ENCODE assay signal across 32 mouse cellular contexts in the genomic region with DNA sequence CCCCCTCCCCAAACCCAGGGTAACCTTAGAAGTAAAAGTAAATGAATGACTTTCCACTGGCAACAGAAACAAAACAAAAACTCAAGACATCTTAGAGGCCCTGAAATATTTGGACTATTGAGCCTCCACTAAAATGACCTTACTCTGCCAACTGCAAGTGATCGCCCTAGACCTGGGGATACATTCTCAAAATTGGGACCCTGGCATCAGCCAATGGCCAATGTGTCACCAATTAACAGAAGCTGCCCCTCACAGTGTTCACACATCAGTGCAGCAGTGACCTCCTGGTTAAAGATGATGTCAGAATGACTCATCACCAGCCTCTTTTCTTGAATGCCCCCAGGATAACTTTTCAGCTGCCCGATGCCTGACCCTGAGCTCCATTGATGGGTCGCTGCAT. TPM values are rescaled to one million over a fixed set of nuclear protein-coding genes. Genes with fewer than 3 reads are reported as not detected.
DNase-seq lines count a peak whose midpoint lies in the region; ATAC-seq and TF ChIP-seq lines count a peak whose summit lies in the region.
"Had no signal": no experiment of that assay in that cellular context is flagged by ENCODE, and none has a peak within 500 bp of the region (broad histone marks: within the 10 kb centered on the region; RNA-seq: fewer than 3 reads in every experiment).

No protein-coding gene starts in this region.

- peak; percentile 27; the same call in 1 of the 2 replicates for ATAC-seq in kidney, postnatal 0 days (replicated peaks; ENCODE audit: low FRiP score, low read depth)
- ATAC-seq: CD4-positive, CD25-positive, alpha-beta regulatory T cell, adult 4 months; forebrain, embryonic 14.5 days; forebrain, postnatal 0 days; hindbrain, embryonic 16.5 days had no signal

- H3K27ac ChIP-seq in kidney, adult 2 months (ENCODE audit: insufficient read depth, low read depth, low read length) = peak overlapping the region; percentile 45; the same call in 1 of the 2 replicates
- H3K27ac ChIP-seq in kidney, postnatal 0 days = no peak overlapping the region
- H3K27ac ChIP-seq: embryonic facial prominence, embryonic 12.5 days; embryonic facial prominence, embryonic 15.5 days; gastrocnemius, adult 2 months; heart, embryonic 15.5 days; hindbrain, embryonic 10.5 days; hindbrain, embryonic 13.5 days had no signal

- H3K36me3 ChIP-seq in kidney, adult 2 months (ENCODE audit: control insufficient read depth, insufficient read depth, low read length) = no peaks in the 10 kb centered on the region
- H3K36me3 ChIP-seq in kidney, postnatal 0 days (ENCODE audit: insufficient read depth, low read length) = no peaks in the 10 kb centered on the region
- H3K36me3 ChIP-seq: embryonic facial prominence, embryonic 12.5 days; embryonic facial prominence, embryonic 15.5 days; heart, embryonic 12.5 days; heart, embryonic 15.5 days; hindbrain, embryonic 10.5 days; hindbrain, embryonic 13.5 days had no signal

- no peak overlapping the region for H3K4me2 ChIP-seq in kidney, postnatal 0 days (ENCODE audit: low read length)
- H3K4me2 ChIP-seq: embryonic facial prominence, embryonic 12.5 days; embryonic facial prominence, embryonic 15.5 days; heart, embryonic 12.5 days; heart, embryonic 15.5 days; hindbrain, embryonic 13.5 days had no signal

- peak; percentile 83 for DNase-seq in kidney, adult 2 months
- DNase-seq in kidney, adult 18-20 months = no peak
- DNase-seq in kidney, postnatal 0 days (ENCODE audit: low spot score) = no peak
- DNase-seq in kidney, postnatal 4 days = no peak
- DNase-seq in 3T3-L1 (ENCODE audit: low read depth, low spot score) (peak; percentile 44), NIH3T3 (ENCODE audit: low read depth) (peak; percentile 20)
- no peak for DNase-seq in thymus, postnatal 14 days
- DNase-seq: adrenal gland, adult 2 months; adrenal gland, postnatal 14 days; cerebellum, adult 11 months; cerebellum, adult 2 months; cerebellum, adult 9-11 months; cerebellum, postnatal 25 days; forebrain, postnatal 0 days; gastrocnemius, adult 2 months; gastrocnemius, postnatal 14 days; heart, adult 18-20 months; heart, postnatal 10 days; heart, postnatal 36 days had no signal

- 62% methylated on average over 3 of the region's 3 CpGs for WGBS in kidney, adult 2 months
- 83% methylated on average over 3 of the region's 3 CpGs for WGBS in kidney, postnatal 0 days

- no peak for TF ChIP-seq CTCF in kidney, adult 2 months (conservative IDR thresholded peaks at IDR 0.05; ENCODE audit: insufficient read depth, insufficient read length, low read depth, low read length)
- TF ChIP-seq CTCF in kidney, postnatal 0 days (IDR thresholded peaks at IDR 0.05; ENCODE audit: low read depth) = no peak

- no peak for TF ChIP-seq POLR2A in kidney, adult 2 months (IDR thresholded peaks at IDR 0.05; ENCODE audit: low read depth, low read length)

- no peak overlapping the region for H3K9ac ChIP-seq in kidney, postnatal 0 days (ENCODE audit: low read depth, low read length)
- H3K9ac ChIP-seq: embryonic facial prominence, embryonic 12.5 days; embryonic facial prominence, embryonic 15.5 days; forebrain, postnatal 0 days; heart, embryonic 12.5 days; heart, embryonic 15.5 days; hindbrain, embryonic 13.5 days had no signal

- H3K9me3 ChIP-seq in kidney, postnatal 0 days (replicated peaks; ENCODE audit: low read length) = no peaks in the 10 kb centered on the region
- H3K9me3 ChIP-seq: embryonic facial prominence, embryonic 12.5 days; embryonic facial prominence, embryonic 15.5 days; heart, embryonic 12.5 days; heart, embryonic 15.5 days; hindbrain, embryonic 10.5 days; hindbrain, embryonic 13.5 days had no signal

- H3K4me1 ChIP-seq in kidney, adult 2 months (ENCODE audit: control insufficient read depth, insufficient read depth, low read length) = peaks cover 3% of the 10 kb centered on the region; the same call in 1 of the 2 replicates
- H3K4me1 ChIP-seq in kidney, postnatal 0 days (replicated peaks; ENCODE audit: insufficient read depth, low read length) = no peaks in the 10 kb centered on the region
- H3K4me1 ChIP-seq: embryonic facial prominence, embryonic 12.5 days; embryonic facial prominence, embryonic 15.5 days; heart, embryonic 12.5 days; heart, embryonic 15.5 days; hindbrain, embryonic 10.5 days; hindbrain, embryonic 13.5 days had no signal

- H3K4me3 ChIP-seq in kidney, adult 2 months (ENCODE audit: insufficient read depth, low read depth, low read length) = no peak overlapping the region
- no peak overlapping the region for H3K4me3 ChIP-seq in kidney, postnatal 0 days (replicated peaks; ENCODE audit: low read depth, low read length)
- H3K4me3 ChIP-seq: embryonic facial prominence, embryonic 12.5 days; embryonic facial prominence, embryonic 15.5 days; gastrocnemius, adult 2 months; heart, embryonic 12.5 days; heart, embryonic 15.5 days; hindbrain, embryonic 10.5 days; hindbrain, embryonic 13.5 days had no signal

- no peaks in the 10 kb centered on the region for H3K27me3 ChIP-seq in kidney, adult 2 months (replicated peaks; ENCODE audit: control insufficient read depth, insufficient read depth, low read length)
- H3K27me3 ChIP-seq in kidney, postnatal 0 days (ENCODE audit: insufficient read depth, low read length) = no peaks in the 10 kb centered on the region
- H3K27me3 ChIP-seq: embryonic facial prominence, embryonic 12.5 days; embryonic facial prominence, embryonic 15.5 days; heart, embryonic 12.5 days; heart, embryonic 15.5 days; hindbrain, embryonic 13.5 days had no signal

RNA-seq across cellular contexts. Expression of a gene that starts 30.7 kb away (rescaled TPM):
- 0.06 and 0.08 TPM in 2 replicates for polyA plus RNA-seq in kidney, adult 2 months (2012; rRNA removed)
- not detected in 2 replicates for polyA plus RNA-seq in kidney, postnatal 0 days (2015; fragmentation: Nextera tagmentation; extraction: Ambion mirVana)
- polyA plus RNA-seq: adrenal gland, adult 2 months; C2C12; CD4-positive, CD25-positive, alpha-beta regulatory T cell, adult 4 months; cerebellum, adult 2 months; embryonic facial prominence, embryonic 12.5 days; embryonic facial prominence, embryonic 15.5 days; forebrain, embryonic 11.5 days; forebrain, embryonic 14.5 days; forebrain, postnatal 0 days; frontal cortex, adult 2 months; gonadal fat pad, adult 2 months; heart, embryonic 12.5 days; heart, embryonic 15.5 days; hindbrain, embryonic 10.5 days; hindbrain, embryonic 13.5 days; hindbrain, embryonic 16.5 days had no signal

Comparison
In these comparisons a context has a peak if more than half of its experiments do, and no peak if none do; other contexts are left out.
1. DNase-seq: peak in kidney, adult 2 months (single experiment), 3T3-L1 (single experiment) and NIH3T3 (single experiment); none in kidney, adult 18-20 months (single experiment), kidney, postnatal 0 days (single experiment), kidney, postnatal 4 days (0 of 2) and thymus, postnatal 14 days (single experiment).